Mouse (Mus musculus) bone marrow, adult 2 months (tissue): ENCODE results near the gene Slc9a8. TPM values are rescaled to one million over a fixed set of nuclear protein-coding genes. Genes with fewer than 3 reads are reported as not detected.

Source experiments
- H3K27ac ChIP-seq: fragments of 200-500 bp; 2 replicates; pipeline ENCODE4 v1.5.1; 2012; ENCODE audit warnings: low read depth, mild to moderate bottlenecking, control low read depth, inconsistent platforms, low read length; ENCODE audit not compliant: control insufficient read depth, poor library complexity, insufficient read depth
- H3K4me1 ChIP-seq: fragments of 200-500 bp; 2 replicates; pipeline ENCODE4 v1.6.1; 2011; ENCODE audit warnings: low read length; ENCODE audit not compliant: control insufficient read depth, insufficient read depth
- H3K4me3 ChIP-seq: fragments of 200-500 bp; replicated peaks from 2 replicates; pipeline ENCODE3; 2011; ENCODE audit warnings: mild to moderate bottlenecking, low read depth, low read length, control low read depth; ENCODE audit not compliant: control insufficient read depth
- CTCF ChIP-seq: fragments of 200-500 bp; IDR thresholded peaks from 2 replicates; pipeline ENCODE4 v1.5.1; 2011; ENCODE audit warnings: low read length, control low read depth; ENCODE audit not compliant: control insufficient read depth, insufficient read depth
- POLR2A ChIP-seq: fragments of 200-500 bp; IDR thresholded peaks from 2 replicates; pipeline ENCODE4 v1.6.1; 2011; ENCODE audit warnings: low read depth, mild to moderate bottlenecking, control low read depth, low read length, borderline replicate concordance; ENCODE audit not compliant: control insufficient read depth
- WGBS: fragments of 180-500 bp; shearing (Covaris S2); methylation state at CpG from one replicate; pipeline ENCODE4 v1.1.7; 2018; 5-methylcytosine and 5-hydroxymethylcytosine counted together
- polyA plus RNA-seq: library from polyadenylated mRNA; stranded (reverse); fragments of >200 nt; gene quantifications from 2 replicates; pipeline ENCODE4 v1.2.4, GENCODE M21; 2011; ENCODE audit warnings: low replicate concordance; ENCODE audit not compliant: missing spikeins, insufficient read depth, insufficient read length

Slc9a8 gene
- polyA plus RNA-seq, 1 experiment: 49.4 TPM

DNA sequence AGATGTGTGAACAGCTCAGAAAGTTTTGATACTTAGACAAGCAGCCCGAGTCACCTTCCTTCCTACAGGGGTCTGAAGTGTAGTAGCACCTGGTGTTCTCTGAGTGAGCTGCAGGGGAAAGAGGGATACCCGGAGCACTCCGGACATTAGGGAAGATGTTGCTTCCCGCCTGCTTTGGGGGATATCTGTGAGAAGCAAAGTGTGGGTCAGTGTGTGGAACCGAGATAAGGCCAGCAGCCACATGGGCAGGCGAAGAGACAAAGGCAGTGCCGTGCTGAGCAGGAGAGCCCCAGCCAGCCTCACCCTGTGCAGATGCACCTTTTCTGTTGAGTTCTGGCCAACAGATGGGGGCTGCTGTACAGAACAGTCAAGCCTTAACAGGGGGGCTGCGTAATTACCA is 26.1 kb downstream of the Slc9a8 start:
- peak overlapping the region; percentile 35 for H3K27ac ChIP-seq
- 66% methylated on average over 8 of the region's 8 CpGs for WGBS
- H3K4me1 ChIP-seq: peaks cover 2% of the 10 kb centered on the region; the same call in 1 of the 2 replicates
- TF ChIP-seq POLR2A: no peak
- TF ChIP-seq CTCF: no peak
- no peak overlapping the region for H3K4me3 ChIP-seq

DNA sequence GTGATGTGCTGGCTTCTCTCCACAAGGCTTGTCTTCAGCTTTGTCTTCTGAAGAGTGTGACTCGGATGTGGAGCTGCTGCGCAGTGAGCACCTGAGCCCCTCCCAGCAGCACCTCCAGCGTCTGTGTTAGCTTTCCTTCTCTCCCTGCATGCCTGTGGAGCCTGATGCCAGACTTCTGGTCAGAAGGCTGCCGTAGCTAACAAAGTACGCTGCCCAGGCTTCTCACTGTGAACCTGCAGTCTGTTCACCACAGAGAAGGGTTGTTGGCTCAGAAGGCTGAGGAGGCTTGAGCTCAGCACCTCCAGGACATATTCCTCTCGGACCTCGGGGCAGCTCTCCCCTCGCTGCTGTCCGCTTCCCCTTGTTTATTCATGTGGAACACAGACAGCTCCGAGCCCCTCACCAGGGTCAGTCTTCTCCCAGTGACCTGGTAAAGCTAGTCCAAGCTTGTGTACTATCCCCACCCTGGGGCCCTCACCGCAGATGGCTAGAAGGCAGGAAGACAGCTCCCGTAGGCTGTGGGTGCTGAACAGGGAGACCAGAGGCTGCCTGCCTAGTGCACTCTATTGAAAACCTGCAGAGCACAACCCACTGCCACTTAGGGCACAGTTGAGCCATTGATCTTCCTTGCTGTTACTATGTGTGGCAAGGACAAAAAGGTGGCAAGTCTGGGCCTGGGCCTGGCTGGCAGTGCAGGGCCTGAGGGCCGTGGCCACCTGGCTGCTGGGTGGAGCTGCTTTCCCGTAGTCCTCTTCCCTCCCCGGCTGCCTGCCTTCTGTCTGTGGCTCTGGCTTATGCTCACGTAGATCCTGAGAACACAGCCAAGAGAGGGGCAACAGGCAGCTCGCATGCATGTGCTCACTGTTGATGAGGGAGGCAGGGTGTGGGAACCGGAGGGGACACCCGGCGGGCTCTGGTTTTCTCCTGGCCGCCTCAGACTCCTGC is 28.1 kb downstream of the Slc9a8 start:
- 92% methylated on average over 21 of the region's 21 CpGs for WGBS
- H3K4me3 ChIP-seq: no peak overlapping the region
- no peak overlapping the region for H3K27ac ChIP-seq
- H3K4me1 ChIP-seq: peaks cover 2% of the 10 kb centered on the region; the same call in 1 of the 2 replicates
- TF ChIP-seq CTCF (no peak), POLR2A (no peak)

DNA sequence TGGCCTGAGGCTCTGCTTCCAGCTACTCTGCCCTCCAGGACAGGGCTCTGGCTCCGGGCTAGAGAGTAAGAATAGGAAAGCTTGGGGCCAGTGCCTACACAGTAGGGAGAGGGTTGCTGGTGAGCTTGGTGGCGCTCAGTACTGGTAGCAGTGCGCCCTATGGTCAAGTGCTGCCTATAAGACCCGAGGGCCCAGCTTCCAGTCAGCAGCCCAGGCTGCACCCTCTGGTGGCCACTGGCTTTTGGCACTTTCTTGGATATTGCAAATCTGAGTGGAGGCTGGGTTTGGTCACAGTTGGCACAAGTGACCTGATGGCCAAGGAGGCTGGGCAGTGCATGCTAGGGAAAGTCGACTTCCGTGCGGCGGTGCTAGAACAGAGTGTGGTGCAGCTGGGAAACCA is 29.1 kb downstream of the Slc9a8 start:
- peaks cover 2% of the 10 kb centered on the region; the same call in 1 of the 2 replicates for H3K4me1 ChIP-seq
- no peak overlapping the region; the same call in 1 of the 2 replicates for H3K27ac ChIP-seq
- no peak overlapping the region for H3K4me3 ChIP-seq
- WGBS: 89% methylated on average over 8 of the region's 8 CpGs
- TF ChIP-seq CTCF: no peak
- TF ChIP-seq POLR2A: no peak

- no peak for TF ChIP-seq CTCF
- TF ChIP-seq POLR2A: no peak
- H3K4me1 ChIP-seq: no peaks in the 10 kb centered on the region; the same call in 1 of the 2 replicates
- no peak overlapping the region for H3K27ac ChIP-seq
- 80% methylated on average over 3 of the region's 3 CpGs for WGBS
- no peak overlapping the region for H3K4me3 ChIP-seq
Observed at GRCm38 (mm10) chr2:167453814-167454213, 32.3 kb downstream of the Slc9a8 start.

- WGBS: 74% methylated on average over 5 of the region's 5 CpGs
- Histone ChIP-seq H3K4me3 (no peak overlapping the region), H3K4me1 (no peaks in the 10 kb centered on the region; the same call in 1 of the 2 replicates), H3K27ac (no peak overlapping the region)
- TF ChIP-seq CTCF (no peak), POLR2A (no peak)
Observed at GRCm38 (mm10) chr2:167456361-167457020, 35.0 kb downstream of the Slc9a8 start.

- 47% methylated on average over 9 of the region's 9 CpGs for WGBS
- TF ChIP-seq POLR2A (no peak), CTCF (no peak)
- Histone ChIP-seq H3K4me1 (no peaks in the 10 kb centered on the region; the same call in 1 of the 2 replicates), H3K27ac (no peak overlapping the region), H3K4me3 (no peak overlapping the region)
Observed at GRCm38 (mm10) chr2:167457213-167457612, 35.7 kb downstream of the Slc9a8 start.

GRCm38 (mm10) chr2:167458548-167458947 is 37.0 kb downstream of the Slc9a8 start:
- no peaks in the 10 kb centered on the region; the same call in 1 of the 2 replicates for H3K4me1 ChIP-seq
- H3K27ac ChIP-seq: no peak overlapping the region
- TF ChIP-seq CTCF (no peak), POLR2A (no peak)
- 97% methylated on average over 3 of the region's 3 CpGs for WGBS
- H3K4me3 ChIP-seq: no peak overlapping the region
